11 mouse cellular contexts compared by ENCODE assay signal in genomic region chr1:66115330-66115729, GRCm38 (mm10). TPM values are rescaled to one million over a fixed set of nuclear protein-coding genes. Genes with fewer than 3 reads are reported as not detected.
DNase-seq lines count a peak whose midpoint lies in the region; ATAC-seq and TF ChIP-seq lines count a peak whose summit lies in the region.
"Had no signal": no experiment of that assay in that cellular context is flagged by ENCODE, and none has a peak within 500 bp of the region (broad histone marks: within the 10 kb centered on the region; RNA-seq: fewer than 3 reads in every experiment).

No protein-coding gene starts in this region.

- H3K9ac ChIP-seq in stomach, postnatal 0 days (ENCODE audit: low read length) = no peak overlapping the region
- H3K9ac ChIP-seq: heart, embryonic 13.5 days; liver, embryonic 14.5 days had no signal

- no peaks in the 10 kb centered on the region for H3K9me3 ChIP-seq in stomach, postnatal 0 days (ENCODE audit: control insufficient read depth, low read length)
- H3K9me3 ChIP-seq: heart, embryonic 13.5 days had no signal

- no peak for TF ChIP-seq CTCF in stomach, postnatal 0 days (IDR thresholded peaks at IDR 0.05; ENCODE audit: low read depth)

- intact Hi-C loops in gastrocnemius, postnatal 14 days (cut with DNase I; ENCODE audit: low total_unique reads) = no loop called here

- H3K4me1 ChIP-seq in stomach, postnatal 0 days (replicated peaks; ENCODE audit: control insufficient read depth, insufficient read depth) = no peaks in the 10 kb centered on the region
- H3K4me1 ChIP-seq: heart, embryonic 13.5 days had no signal

- TF ChIP-seq EP300 in stomach, postnatal 0 days (optimal IDR thresholded peaks at IDR 0.05) = no peak

- peak; percentile 7 for DNase-seq in gastrocnemius, postnatal 14 days
- no peak for DNase-seq in gastrocnemius, postnatal 25 days
- peak; percentile 8 for DNase-seq in retina, adult 2 months (ENCODE audit: low read depth, low spot score)
- no peak for DNase-seq in retina, embryonic 14.5 days (ENCODE audit: low spot score)
- DNase-seq in frontal cortex, postnatal 10 days (ENCODE audit: low spot score in 2 of 2) = peak; percentile 8
- no peak for DNase-seq in lung, postnatal 36 days
- DNase-seq in stomach, postnatal 0 days (ENCODE audit: low spot score) = no peak

- H3K27ac ChIP-seq in stomach, postnatal 0 days (replicated peaks) = no peak overlapping the region
- H3K27ac ChIP-seq: heart, embryonic 13.5 days; liver, embryonic 14.5 days had no signal

- WGBS in stomach, postnatal 0 days = 26% methylated on average over 3 of the region's 3 CpGs

- no peak for ATAC-seq in stomach, postnatal 0 days (ENCODE audit: low FRiP score, low TSS enrichment)
- no peak for ATAC-seq in erythroid progenitor cell, adult 5-6 weeks (replicated peaks; ENCODE audit: low FRiP score, poor library complexity, severe bottlenecking)

- H3K36me3 ChIP-seq in stomach, postnatal 0 days (ENCODE audit: control insufficient read depth, insufficient read depth, low read length) = no peaks in the 10 kb centered on the region
- H3K36me3 ChIP-seq: heart, embryonic 13.5 days had no signal

- no peak overlapping the region for H3K4me2 ChIP-seq in stomach, postnatal 0 days (replicated peaks; ENCODE audit: low read depth)
- H3K4me2 ChIP-seq: heart, embryonic 13.5 days had no signal

- H3K27me3 ChIP-seq in stomach, postnatal 0 days (ENCODE audit: control insufficient read depth, insufficient read depth, low read length) = no peaks in the 10 kb centered on the region
- H3K27me3 ChIP-seq: CH12.LX; heart, embryonic 13.5 days had no signal

- H3K4me3 ChIP-seq in stomach, postnatal 0 days (ENCODE audit: low read depth, low read length) = no peak overlapping the region
- H3K4me3 ChIP-seq: heart, embryonic 13.5 days had no signal

RNA-seq across cellular contexts. Expression of gene Map2, which starts 59.7 kb away (rescaled TPM):
- 1 to 10 TPM; 4.0 to 5.2 TPM for total RNA-seq in gastrocnemius, postnatal 14 days (2021)
- 1 to 10 TPM; 3.3 to 4.0 TPM for total RNA-seq in gastrocnemius, postnatal 25 days (2021)
- 3.5 and 3.8 TPM in 2 replicates for polyA plus RNA-seq in stomach, postnatal 0 days (2015; fragmentation: Nextera tagmentation; extraction: Ambion mirVana)
- not detected in 2 replicates for total RNA-seq in erythroid progenitor cell, adult 5-6 weeks (2015; ENCODE audit: low replicate concordance)
- total RNA-seq in erythroid progenitor cell, adult 5-6 weeks (2017; ENCODE audit: low replicate concordance) = 1.2 TPM in 1 of 2 replicates, not detected in the other

Comparison
In these comparisons a context has a peak if more than half of its experiments do, and no peak if none do; other contexts are left out.
1. DNase-seq: peak in gastrocnemius, postnatal 14 days (single experiment), retina, adult 2 months (single experiment) and frontal cortex, postnatal 10 days (2 of 2); none in gastrocnemius, postnatal 25 days (single experiment), retina, embryonic 14.5 days (single experiment), lung, postnatal 36 days (single experiment) and stomach, postnatal 0 days (single experiment).